Mouse (Mus musculus) embryonic facial prominence, embryonic 14.5 days (tissue): Measurements from ENCODE around the gene Inpp1. TPM values are rescaled to one million over a fixed set of nuclear protein-coding genes. Genes with fewer than 3 reads are reported as not detected.
"Not testable (repeated sequence)": the region's sequence is repeated elsewhere in the genome, so short reads cannot be mapped to it uniquely, and the experiment has no call there.

Experiments
- ATAC-seq: fragments of 200-750 bp; cut with Nextera tagmentation; 2 replicates; pipeline ENCODE4 v1.8.0; 2017; ENCODE audit warnings: low read depth, moderate number of reproducible peaks, moderate TSS enrichment
- DNase-seq: peaks from one replicate; pipeline ENCODE4 v3.0.0-alpha.2; 2015; ENCODE audit warnings: low spot score
- H3K27ac ChIP-seq: fragments of 300-500 bp; sonication (generic); replicated peaks from 2 replicates; pipeline ENCODE4 v1.5.1; 2014; ENCODE audit warnings: low read depth, mild to moderate bottlenecking, low read length, moderate library complexity
- H3K27me3 ChIP-seq: fragments of 300-500 bp; sonication (generic); replicated peaks from 2 replicates; pipeline ENCODE4 v1.6.1; 2014; ENCODE audit warnings: low read length; ENCODE audit not compliant: control insufficient read depth, insufficient read depth
- H3K36me3 ChIP-seq: fragments of 300-500 bp; sonication (generic); 2 replicates; pipeline ENCODE4 v1.6.1; 2014; ENCODE audit warnings: low read length, mixed read lengths; ENCODE audit not compliant: control insufficient read depth, insufficient read depth
- H3K4me1 ChIP-seq: fragments of 300-500 bp; sonication (generic); 2 replicates; pipeline ENCODE4 v1.6.1; 2014; ENCODE audit warnings: antibody characterized with exemption, low read length; ENCODE audit not compliant: control insufficient read depth, insufficient read depth
- H3K4me2 ChIP-seq: fragments of 300-500 bp; sonication (generic); 2 replicates; pipeline ENCODE4 v1.6.1; 2014; ENCODE audit warnings: low read depth, mild to moderate bottlenecking, low read length, moderate library complexity, mixed read lengths
- H3K4me3 ChIP-seq: fragments of 300-500 bp; sonication (generic); 2 replicates; pipeline ENCODE4 v1.5.1; 2014; ENCODE audit warnings: low read depth, mild to moderate bottlenecking, low read length
- H3K9ac ChIP-seq: fragments of 300-500 bp; sonication (generic); 2 replicates; pipeline ENCODE4 v1.6.1; 2014; ENCODE audit warnings: low read depth, mild to moderate bottlenecking, low read length, moderate library complexity, mixed read lengths
- H3K9me3 ChIP-seq: fragments of 300-500 bp; sonication (generic); 2 replicates; pipeline ENCODE4 v1.6.1; 2016; ENCODE audit warnings: low read length; ENCODE audit not compliant: control insufficient read depth
- WGBS: fragments of 180-500 bp; shearing (Covaris S2); extraction: QIAGEN DNeasy Blood & Tissue Kit; methylation state at CpG from one replicate; pipeline ENCODE4 v1.1.7; 2014; 5-methylcytosine and 5-hydroxymethylcytosine counted together
- polyA plus RNA-seq: library from polyadenylated mRNA; unstranded; fragments of >200 nt; fragmentation: Nextera tagmentation; extraction: Ambion mirVana; gene quantifications from 2 replicates; pipeline ENCODE4 v1.2.1, GENCODE M21; 2014

Inpp1 gene
- polyA plus RNA-seq = 15.3 and 16.3 TPM in 2 replicates

- ATAC-seq = peak; percentile 85
- Histone ChIP-seq H3K4me1 (peaks cover 7% of the 10 kb centered on the region), H3K4me3 (peak within 1 kb of the TSS; percentile 53), H3K9ac (peak within 1 kb of the TSS; percentile 79), H3K27ac (peak within 1 kb of the TSS; percentile 84), H3K27me3 (no peaks in the 10 kb centered on the region), H3K36me3 (no peaks in the 10 kb centered on the region), H3K4me2 (peak within 1 kb of the TSS; percentile 79), H3K9me3 (no peaks in the 10 kb centered on the region)
- peak; percentile 81 for DNase-seq
- under 1% methylated on average over 51 of the region's 59 CpGs for WGBS
These were observed at the start of gene Inpp1 for GRCm38 (mm10) chr1:52816910-52817812. Gene Inpp1, minus strand, starts transcription at chr1:52817688.

DNA sequence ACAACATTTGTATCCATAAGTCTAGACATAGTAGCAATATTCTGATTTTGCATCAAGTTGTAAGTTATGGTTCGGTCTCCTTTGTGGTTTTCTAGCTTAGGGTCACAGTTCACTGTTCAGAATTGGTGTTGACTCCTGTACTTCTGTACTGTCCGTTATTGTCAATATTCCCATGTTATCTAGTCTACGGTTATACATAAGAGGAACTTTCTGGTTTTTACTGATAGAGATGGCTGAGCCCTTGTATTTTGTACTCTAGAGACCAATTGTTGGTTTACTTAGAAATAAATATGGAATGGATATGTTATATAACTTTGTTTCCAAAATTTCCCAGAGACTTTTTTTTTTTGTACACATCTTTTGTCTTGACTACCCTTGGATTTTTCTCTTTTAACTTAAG, 48.5 kb upstream of the Inpp1 start:
- Histone ChIP-seq H3K9me3 (no peaks in the 10 kb centered on the region), H3K9ac (no peak overlapping the region), H3K4me3 (no peak overlapping the region), H3K4me1 (no peaks in the 10 kb centered on the region), H3K4me2 (no peak overlapping the region), H3K36me3 (0 out of 2 replicates have a peak, but pooled peaks cover 2% of the 10 kb centered on the region), H3K27me3 (no peaks in the 10 kb centered on the region), H3K27ac (no peak overlapping the region)
- no peak for ATAC-seq
- DNase-seq = no peak
- 94% methylated on average over 3 of the region's 3 CpGs for WGBS

DNA sequence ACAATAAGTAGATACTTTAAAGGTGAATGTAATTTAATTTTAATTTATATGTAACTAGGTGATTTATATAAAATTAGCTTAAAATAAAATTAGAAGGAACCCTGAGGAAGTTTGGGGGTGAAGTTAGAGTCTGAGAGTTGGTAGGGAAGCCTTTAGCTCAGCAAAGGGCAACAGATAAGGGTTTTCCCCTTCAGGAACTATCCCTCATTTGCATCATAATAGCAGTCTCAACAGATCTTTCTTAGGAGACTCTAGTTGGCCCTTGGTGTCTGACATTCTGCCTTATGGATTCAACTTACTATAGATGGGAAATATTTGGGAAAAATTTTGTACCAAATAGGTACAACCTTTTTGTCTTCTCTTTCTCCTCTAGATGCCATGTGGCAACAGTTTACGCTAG, 46.7 kb upstream of the Inpp1 start:
- Histone ChIP-seq H3K9ac (no peak overlapping the region), H3K9me3 (no peaks in the 10 kb centered on the region), H3K36me3 (peaks cover 2% of the 10 kb centered on the region; the same call in 1 of the 2 replicates), H3K4me3 (no peak overlapping the region), H3K27ac (no peak overlapping the region), H3K27me3 (no peaks in the 10 kb centered on the region), H3K4me2 (no peak overlapping the region), H3K4me1 (no peaks in the 10 kb centered on the region)
- 92% methylated on average over 1 of the region's 1 CpGs for WGBS
- ATAC-seq = no peak
- DNase-seq = no peak

DNA sequence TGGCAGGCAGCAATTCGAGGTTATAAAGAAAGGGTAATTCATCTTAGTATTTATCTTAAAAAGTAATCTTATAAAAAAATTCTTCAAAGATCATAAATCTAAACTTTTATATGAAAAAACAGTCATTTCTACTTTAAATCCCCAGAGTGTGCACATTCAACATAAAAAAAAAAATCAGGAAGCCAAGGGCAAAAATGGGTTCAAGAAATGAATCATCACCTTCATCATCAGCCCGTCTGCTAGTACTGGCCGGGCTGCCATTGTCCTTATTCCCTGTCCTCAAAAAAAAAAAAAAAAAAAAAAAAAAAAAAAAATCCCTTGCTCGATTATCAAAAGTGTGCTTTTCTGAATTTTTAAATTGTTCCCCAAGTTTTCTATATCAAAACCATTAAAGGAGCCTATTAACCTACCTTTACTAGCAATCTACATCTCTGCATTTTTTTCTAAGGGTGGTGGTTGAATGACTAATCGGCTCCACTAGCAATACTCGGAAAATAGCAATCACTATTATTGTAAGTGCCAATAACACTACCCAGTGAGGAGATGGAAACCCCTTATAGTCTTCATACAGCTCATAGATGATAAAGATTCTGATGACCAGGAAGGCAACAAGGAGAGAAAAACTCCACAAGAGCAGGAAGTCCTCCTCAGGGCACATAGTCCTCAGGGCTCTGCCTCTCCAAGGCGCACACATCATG, 38.6 kb upstream of the Inpp1 start:
- Histone ChIP-seq H3K27ac (no peak overlapping the region), H3K9ac (no peak overlapping the region), H3K9me3 (no peaks in the 10 kb centered on the region), H3K27me3 (no peaks in the 10 kb centered on the region), H3K4me1 (no peaks in the 10 kb centered on the region), H3K4me3 (no peak overlapping the region), H3K4me2 (no peak overlapping the region), H3K36me3 (no peaks in the 10 kb centered on the region; the same call in 1 of the 2 replicates)
- WGBS = 85% methylated on average over 7 of the region's 7 CpGs
- ATAC-seq (no peak), DNase-seq (no peak)

DNA sequence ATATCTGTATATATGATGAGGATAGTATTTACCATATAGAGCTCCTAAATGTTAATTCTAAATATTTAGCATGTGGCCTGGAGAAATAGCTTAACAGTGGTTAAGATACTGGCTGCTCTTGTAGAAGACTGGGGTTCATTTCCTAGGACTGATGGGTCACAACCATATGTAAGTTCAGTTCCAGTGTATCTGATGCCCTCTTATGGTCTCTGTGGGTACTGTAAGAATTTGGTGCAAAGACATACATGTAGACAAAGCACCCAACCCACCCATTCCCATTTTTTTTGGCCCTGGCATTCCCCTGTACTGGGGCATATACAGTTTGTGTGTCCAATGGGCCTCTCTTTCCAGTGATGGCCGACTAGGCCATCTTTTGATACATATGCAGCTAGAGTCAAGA, 36.5 kb upstream of the Inpp1 start:
- not testable (repeated sequence) for H3K4me3 ChIP-seq, H3K27me3 ChIP-seq, H3K4me2 ChIP-seq, H3K9me3 ChIP-seq, H3K4me1 ChIP-seq, H3K9ac ChIP-seq, ATAC-seq, H3K27ac ChIP-seq, H3K36me3 ChIP-seq
- DNase-seq = peak; percentile 50
- 71% methylated on average over 1 of the region's 1 CpGs for whole genome bisulfite sequencing

DNA sequence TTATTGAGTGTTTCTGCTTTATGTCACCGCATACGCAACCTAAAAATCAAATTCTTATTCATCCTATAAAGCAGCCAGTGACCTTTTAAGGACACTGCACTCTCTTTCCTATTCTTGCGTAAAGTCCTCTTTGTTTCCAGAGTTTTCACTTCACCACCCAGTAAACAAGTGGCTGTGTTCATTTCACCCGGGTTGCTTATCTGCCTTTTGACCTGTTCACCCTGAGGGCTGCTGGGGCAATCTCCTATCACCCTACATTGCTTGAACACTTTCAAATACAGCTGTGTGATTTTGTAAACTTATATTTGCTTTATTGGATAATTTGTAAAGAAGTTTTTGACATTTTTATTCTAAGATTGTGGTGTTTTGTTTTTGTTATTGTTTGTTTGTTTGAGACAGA, 31.9 kb upstream of the Inpp1 start:
- no peak for ATAC-seq
- Histone ChIP-seq H3K27me3 (no peaks in the 10 kb centered on the region), H3K4me3 (no peak overlapping the region), H3K36me3 (no peaks in the 10 kb centered on the region), H3K9me3 (no peaks in the 10 kb centered on the region), H3K4me2 (no peak overlapping the region), H3K4me1 (peaks cover 6% of the 10 kb centered on the region), H3K9ac (no peak overlapping the region), H3K27ac (no peak overlapping the region)
- 67% methylated on average over 4 of the region's 4 CpGs for WGBS
- DNase-seq = no peak

- H3K9ac ChIP-seq = no peak overlapping the region
- H3K9me3 ChIP-seq = no peaks in the 10 kb centered on the region
- no peak overlapping the region for H3K4me2 ChIP-seq
- ATAC-seq = no peak
- peaks cover 6% of the 10 kb centered on the region for H3K4me1 ChIP-seq
- DNase-seq = no peak
- H3K27me3 ChIP-seq = no peaks in the 10 kb centered on the region
- H3K36me3 ChIP-seq = no peaks in the 10 kb centered on the region
- no peak overlapping the region for H3K4me3 ChIP-seq
- H3K27ac ChIP-seq = no peak overlapping the region
- WGBS = 88% methylated on average over 4 of the region's 4 CpGs
These were observed 29.1 kb upstream of the Inpp1 start for GRCm38 (mm10) chr1:52846556-52846955.

DNA sequence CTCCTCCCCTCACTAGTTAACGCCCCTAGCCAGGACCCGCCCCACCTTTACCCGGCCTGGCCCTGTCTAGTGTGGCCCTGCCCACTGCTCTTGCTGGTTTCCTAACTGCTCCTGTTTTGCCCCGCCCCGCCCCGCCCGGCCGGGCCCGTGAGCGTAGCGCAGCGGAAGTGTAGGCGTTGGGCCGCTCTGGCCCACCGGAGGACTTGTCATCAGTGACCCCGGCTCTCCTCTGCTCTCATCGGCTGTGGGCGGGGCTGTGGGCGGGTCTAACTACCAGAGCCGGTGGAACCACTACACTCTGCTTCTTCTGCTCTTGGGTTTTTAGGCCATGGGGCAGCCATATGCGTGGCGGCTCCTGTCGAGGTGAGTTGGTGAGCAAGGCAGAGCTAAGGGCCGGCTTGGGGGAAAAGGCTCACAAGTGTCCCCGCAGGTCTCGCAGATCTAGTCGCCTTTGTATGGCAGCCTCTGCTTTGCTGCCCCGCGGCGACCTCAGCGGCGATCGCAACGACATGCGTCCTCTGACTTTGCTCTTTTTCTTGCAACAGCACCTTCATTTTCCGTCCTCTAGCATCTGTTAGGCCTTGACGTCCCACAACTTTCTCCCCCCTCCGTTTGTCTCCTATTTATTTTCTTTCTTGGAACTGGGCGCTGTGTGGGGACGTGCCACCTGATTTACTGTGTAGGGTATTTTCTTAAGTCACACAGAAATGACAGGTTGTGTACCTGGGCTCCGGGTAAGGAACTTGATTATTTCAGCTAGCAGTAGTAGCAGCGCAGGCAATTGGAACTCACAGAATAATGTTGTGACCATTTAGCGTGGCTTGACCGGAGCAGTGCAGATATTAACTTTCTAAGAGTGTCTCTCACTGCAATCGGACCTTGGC, 27.5 kb upstream of the Inpp1 start, which contains the start of gene Hibch:
Hibch (plus strand) TSS at position 148 of the 884 bp plus-strand sequence.
- peak within 1 kb of the TSS; percentile 81 for H3K4me2 ChIP-seq
- WGBS = 2% methylated on average over 41 of the region's 45 CpGs

More for the DNA sequence above, 27.5 kb upstream of the Inpp1 start, which contains the start of gene Hibch:
- no peaks in the 10 kb centered on the region for H3K36me3 ChIP-seq
- peak; percentile 100 for ATAC-seq
- H3K27ac ChIP-seq = peak within 1 kb of the TSS; percentile 3; the same call in 1 of the 2 replicates
- no peaks in the 10 kb centered on the region for H3K27me3 ChIP-seq
- peak within 1 kb of the TSS; percentile 65 for H3K4me3 ChIP-seq
- DNase-seq = peak; percentile 99
- peaks cover 6% of the 10 kb centered on the region for H3K4me1 ChIP-seq
- H3K9me3 ChIP-seq = no peaks in the 10 kb centered on the region
- peak within 1 kb of the TSS; percentile 78 for H3K9ac ChIP-seq
